Mouse (Mus musculus): ENCODE measurements around the gene Gm20388.

GRCm38 (mm10) chr8:123990277-123991049 lies 4079.8 kb downstream of the Gm20388 start:
- TF ChIP-seq TAL1 (IDR thresholded peaks at IDR 0.05; ENCODE audit: low read length) (peak; percentile 70), GATA1 (IDR thresholded peaks at IDR 0.05; ENCODE audit: low read length) (peak; percentile 58)

Measured in erythroblast, embryonic 14.5 days (primary cell).